Mouse (Mus musculus) heart, embryonic 13.5 days (tissue): ENCODE data around the gene Plxna3. TPM values are rescaled to one million over a fixed set of nuclear protein-coding genes. Genes with fewer than 3 reads are reported as not detected.

ENCODE experiments used
- ATAC-seq: fragments of 200-750 bp; cut with Nextera tagmentation; 2 replicates; pipeline ENCODE4 v1.8.0; 2017; ENCODE audit warnings: moderate TSS enrichment; ENCODE audit not compliant: insufficient number of reproducible peaks, low FRiP score, low TSS enrichment; ENCODE audit errors: extremely low read depth
- H3K27ac ChIP-seq: fragments of 300-500 bp; sonication (generic); replicated peaks from 2 replicates; pipeline ENCODE4 v1.5.1; 2015; ENCODE audit warnings: moderate library complexity, mild to moderate bottlenecking, inconsistent platforms
- H3K27me3 ChIP-seq: fragments of 300-500 bp; sonication (generic); replicated peaks from 2 replicates; pipeline ENCODE4 v1.6.1; 2015; ENCODE audit warnings: mild to moderate bottlenecking, inconsistent platforms
- H3K36me3 ChIP-seq: fragments of 300-500 bp; sonication (generic); 2 replicates; pipeline ENCODE4 v1.6.1; 2015; ENCODE audit warnings: mild to moderate bottlenecking, inconsistent platforms
- H3K4me1 ChIP-seq: fragments of 300-500 bp; sonication (generic); 2 replicates; pipeline ENCODE4 v1.6.1; 2015; ENCODE audit warnings: inconsistent platforms
- H3K4me2 ChIP-seq: fragments of 300-500 bp; sonication (generic); 2 replicates; pipeline ENCODE4 v1.6.1; 2015; ENCODE audit warnings: inconsistent platforms, mild to moderate bottlenecking, moderate library complexity
- H3K4me3 ChIP-seq: fragments of 300-500 bp; sonication (generic); 2 replicates; pipeline ENCODE4 v1.5.1; 2015; ENCODE audit warnings: moderate library complexity, mild to moderate bottlenecking, inconsistent platforms
- H3K9ac ChIP-seq: fragments of 300-500 bp; sonication (generic); 2 replicates; pipeline ENCODE4 v1.6.1; 2015; ENCODE audit warnings: inconsistent platforms, mild to moderate bottlenecking, moderate library complexity
- H3K9me3 ChIP-seq: fragments of 300-500 bp; sonication (generic); 2 replicates; pipeline ENCODE4 v1.6.1; 2016; ENCODE audit warnings: inconsistent platforms
- WGBS: fragments of 180-500 bp; shearing (Covaris S2); methylation state at CpG from one replicate; pipeline ENCODE4 v1.1.7; 2015; ENCODE audit warnings: mixed read lengths; 5-methylcytosine and 5-hydroxymethylcytosine counted together
- microRNA-seq: library from miRNA; unstranded; fragments of <30 nt; microRNA quantifications from one replicate; pipeline ENCODE4, GENCODE M21; 2016
- polyA plus RNA-seq: library from polyadenylated mRNA; unstranded; fragments of >200 nt; fragmentation: Nextera tagmentation; extraction: Ambion mirVana; gene quantifications from 2 replicates; pipeline ENCODE4 v1.2.1, GENCODE M21; 2015

The Plxna3 gene
- polyA plus RNA-seq, 1 experiment from 2014 or later: 5.3 TPM

- ATAC-seq: peak; percentile 48
- Histone ChIP-seq H3K4me3 (peak overlapping the region; percentile 71), H3K4me1 (peaks cover 18% of the 10 kb centered on the region), H3K27ac (peak overlapping the region; percentile 79), H3K27me3 (no peaks in the 10 kb centered on the region), H3K4me2 (peak overlapping the region; percentile 75), H3K9me3 (no peaks in the 10 kb centered on the region), H3K9ac (peak overlapping the region; percentile 90), H3K36me3 (peaks cover 23% of the 10 kb centered on the region)
- 10% methylated on average over 42 of the region's 49 CpGs for WGBS
Observed at GRCm38 (mm10) chrX:74368209-74368909, 39.5 kb downstream of the Plxna3 start.

- Histone ChIP-seq H3K4me3 (peak within 1 kb of the TSS; percentile 59), H3K36me3 (peaks cover 9% of the 10 kb centered on the region; the same call in 1 of the 2 replicates), H3K27me3 (no peaks in the 10 kb centered on the region), H3K9me3 (no peaks in the 10 kb centered on the region), H3K9ac (peak within 1 kb of the TSS; percentile 80), H3K4me1 (peaks cover 9% of the 10 kb centered on the region; the same call in 1 of the 2 replicates), H3K27ac (no peak within 1 kb of the TSS), H3K4me2 (peak within 1 kb of the TSS; percentile 74)
- WGBS: 14% methylated on average over 32 of the region's 32 CpGs
- ATAC-seq: peak; percentile 88
Observed at GRCm38 (mm10) chrX:74372888-74373549, 44.2 kb downstream of the Plxna3 start, which contains the start of the genes Ubl4a and Slc10a3. TSS of gene Ubl4a (minus strand) at chrX:74373218. TSS of gene Slc10a3 (minus strand) at chrX:74373349.

GRCm38 (mm10) chrX:74384451-74384850 lies 55.6 kb downstream of the Plxna3 start:
- no peaks in the 10 kb centered on the region for H3K27me3 ChIP-seq
- H3K36me3 ChIP-seq: peaks cover 24% of the 10 kb centered on the region; the same call in 1 of the 2 replicates
- no peak overlapping the region for H3K27ac ChIP-seq
- WGBS: 71% methylated on average over 2 of the region's 2 CpGs
- no peak overlapping the region for H3K9ac ChIP-seq
- H3K4me2 ChIP-seq: no peak overlapping the region
- no peak overlapping the region for H3K4me3 ChIP-seq
- H3K9me3 ChIP-seq: no peaks in the 10 kb centered on the region
- no peaks in the 10 kb centered on the region for H3K4me1 ChIP-seq
- no peak for ATAC-seq

GRCm38 (mm10) chrX:74388153-74388552 lies 59.3 kb downstream of the Plxna3 start:
- ATAC-seq: no peak
- H3K27me3 ChIP-seq: no peaks in the 10 kb centered on the region
- H3K27ac ChIP-seq: no peak overlapping the region
- no peak overlapping the region for H3K4me2 ChIP-seq
- peaks cover 24% of the 10 kb centered on the region; the same call in 1 of the 2 replicates for H3K36me3 ChIP-seq
- no peak overlapping the region for H3K9ac ChIP-seq
- H3K4me3 ChIP-seq: no peak overlapping the region
- 0 out of 2 replicates have a peak, but pooled peaks cover 5% of the 10 kb centered on the region for H3K4me1 ChIP-seq
- H3K9me3 ChIP-seq: no peaks in the 10 kb centered on the region

- peak within 1 kb of the TSS; percentile 87 for H3K27ac ChIP-seq
- H3K4me1 ChIP-seq: 0 out of 2 replicates have a peak, but pooled peaks cover 9% of the 10 kb centered on the region
- H3K4me3 ChIP-seq: peak within 1 kb of the TSS; percentile 64
- no peaks in the 10 kb centered on the region for H3K27me3 ChIP-seq
- peak within 1 kb of the TSS; percentile 75 for H3K4me2 ChIP-seq
- H3K9ac ChIP-seq: peak within 1 kb of the TSS; percentile 88
- no peaks in the 10 kb centered on the region for H3K36me3 ChIP-seq
- peak; percentile 100 for ATAC-seq
- no peaks in the 10 kb centered on the region for H3K9me3 ChIP-seq
- WGBS: 12% methylated on average over 30 of the region's 30 CpGs
Observed at GRCm38 (mm10) chrX:74392535-74393443, 63.9 kb downstream of the Plxna3 start, which contains the start of the genes Fam3a and Ikbkg. TSS of gene Fam3a (minus strand) at chrX:74393272. TSS of gene Ikbkg (plus strand) at chrX:74393290.

Small RNAs within 50 kb of the gene (microRNA-seq; reads per million reads assigned to microRNA genes)
- not detected for gene Mir7092

Other genes starting within 250 kb of the Plxna3 start
- gene Opn1mw, start 201.6 kb upstream of the Plxna3 start, polyA plus RNA-seq: not detected in 2 replicates
- gene Mecp2, start 193.7 kb upstream of the Plxna3 start, polyA plus RNA-seq: 9.9 and 10.7 TPM in 2 replicates
- gene Tex28, start 161.2 kb upstream of the Plxna3 start, polyA plus RNA-seq: not detected in 2 replicates
- not detected in 2 replicates for gene Tktl1, start 151.8 kb upstream of the Plxna3 start, polyA plus RNA-seq
- 136 and 154 TPM in 2 replicates for gene Flna, start 79.2 kb upstream of the Plxna3 start, polyA plus RNA-seq
- gene Emd, start 74.4 kb upstream of the Plxna3 start, polyA plus RNA-seq: 16.3 and 17.2 TPM in 2 replicates
- gene Rpl10, start 58.3 kb upstream of the Plxna3 start, polyA plus RNA-seq: 437 and 511 TPM in 2 replicates
- 63.9 and 66.2 TPM in 2 replicates for gene Taz, start 47.2 kb upstream of the Plxna3 start, polyA plus RNA-seq
- 9.9 and 13.4 TPM in 2 replicates for gene Dnase1l1, start 46.7 kb upstream of the Plxna3 start, polyA plus RNA-seq
- gene Atp6ap1, start 32.0 kb upstream of the Plxna3 start, polyA plus RNA-seq: 117 and 131 TPM in 2 replicates
- gene Gdi1, start 24.1 kb upstream of the Plxna3 start, polyA plus RNA-seq: 136 and 152 TPM in 2 replicates
- 49.5 and 55.5 TPM in 2 replicates for gene Fam50a, start 16.0 kb upstream of the Plxna3 start, polyA plus RNA-seq
- 90.1 and 98.3 TPM in 2 replicates for gene Lage3, start 24.6 kb downstream of the Plxna3 start, polyA plus RNA-seq
- 59.3 TPM in 2 replicates for gene Ubl4a, start 44.2 kb downstream of the Plxna3 start, polyA plus RNA-seq
- gene Slc10a3, start 44.3 kb downstream of the Plxna3 start, polyA plus RNA-seq: 16.1 and 16.3 TPM in 2 replicates
- gene Fam3a, start 64.2 kb downstream of the Plxna3 start, polyA plus RNA-seq: 25.3 and 28.5 TPM in 2 replicates
- gene Ikbkg, start 64.2 kb downstream of the Plxna3 start, polyA plus RNA-seq: 17.4 and 18.1 TPM in 2 replicates
- gene G6pdx, start 100.1 kb downstream of the Plxna3 start, polyA plus RNA-seq: 20.4 and 21.7 TPM in 2 replicates
- not detected in 2 replicates for gene Gm6880, start 152.3 kb downstream of the Plxna3 start, polyA plus RNA-seq
- not detected in 2 replicates for gene Olfr1326-ps1, start 245.8 kb downstream of the Plxna3 start, polyA plus RNA-seq